Mouse (Mus musculus) layer of hippocampus, postnatal 10 days (tissue): Measurements from ENCODE around the gene Tjp3. TPM values are rescaled to one million over a fixed set of nuclear protein-coding genes. Genes with fewer than 3 reads are reported as not detected.

Experiments used
- DNase-seq, 2 experiments: peaks; one replicate each; pipeline ENCODE4 v3.0.0; 2021; ENCODE audit warnings: low spot score in 2 of 2
- long read RNA-seq: library from polyadenylated mRNA; stranded (forward); transcript quantifications from one replicate; pipeline ENCODE4 v2.0.0, GENCODE M21; 2023
- total RNA-seq, 2 experiments: library from RNA; stranded (reverse); gene quantifications; 2 replicates each; pipeline ENCODE4 v1.2.3; 2021

Tjp3 gene
- total RNA-seq, result 1 to 10 TPM; 1.4 to 2.3 TPM
- long read RNA-seq, partial matches to known transcripts, result 0 of 1 reads
- long read RNA-seq, other reads (novel, unspliced or antisense), result 1 of 1 reads

DNA sequence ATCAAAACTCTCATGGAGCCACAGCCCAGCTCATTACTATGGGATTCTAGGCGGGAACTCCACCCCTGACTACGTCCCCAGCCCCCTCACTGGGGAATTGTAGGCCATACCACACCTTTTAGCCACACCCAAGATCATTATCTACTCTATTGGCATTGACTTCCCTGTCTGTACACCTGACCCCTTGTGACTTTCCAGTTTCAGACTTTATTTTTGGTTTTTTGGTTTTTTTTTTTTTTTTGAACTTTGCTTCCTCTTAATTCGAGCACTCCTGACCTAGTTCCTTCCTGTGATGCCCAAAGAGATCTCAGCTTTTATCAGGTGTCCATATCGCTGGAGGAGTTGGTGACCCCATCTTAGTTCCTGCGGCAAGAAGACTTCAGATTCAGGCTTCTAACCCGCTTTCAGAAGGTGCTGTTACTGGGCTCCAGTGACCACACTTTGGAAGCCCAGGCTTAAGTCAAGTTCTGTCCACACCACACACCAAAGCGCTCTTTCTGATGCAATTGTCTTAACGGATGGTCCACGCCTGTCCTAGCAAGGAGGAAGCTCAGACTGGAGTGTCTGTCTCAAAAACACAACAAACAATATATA lies at the start of gene Tjp3:
Gene Tjp3 (minus strand): TSS at position 71 of the 594 bp plus-strand sequence.
- no peak for DNase-seq

GRCm38 (mm10) chr10:81340551-81341332 lies 49.4 kb upstream of the Tjp3 start:
- DNase-seq, result no peak

DNA sequence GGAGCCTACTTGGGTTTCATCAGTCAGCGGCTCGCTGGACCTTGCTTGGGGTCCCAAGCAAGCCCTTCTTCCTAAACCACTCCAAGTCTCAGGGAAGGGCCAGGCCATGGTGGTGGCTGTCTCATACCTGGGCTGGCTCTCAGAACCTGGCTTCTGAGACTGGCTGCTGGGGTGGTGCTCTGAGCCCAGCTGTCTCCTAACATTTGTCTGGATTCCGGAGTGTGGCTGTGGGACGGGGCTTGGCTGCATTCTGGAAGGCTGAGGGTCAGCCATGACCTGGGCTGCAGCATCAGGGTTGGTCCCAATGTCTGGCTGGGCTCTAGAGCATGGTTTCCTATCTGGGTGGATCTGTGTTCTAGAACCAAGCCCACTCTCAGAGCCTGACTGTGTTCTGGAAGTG lies 45.2 kb upstream of the Tjp3 start:
- DNase-seq, result no peak

GRCm38 (mm10) chr10:81335393-81336340 lies 44.3 kb upstream of the Tjp3 start:
- no peak for DNase-seq

- no peak for DNase-seq
These were observed 42.9 kb upstream of the Tjp3 start for GRCm38 (mm10) chr10:81334324-81334723.

- no peak for DNase-seq
These were observed 40.9 kb upstream of the Tjp3 start for GRCm38 (mm10) chr10:81332277-81332676.

DNA sequence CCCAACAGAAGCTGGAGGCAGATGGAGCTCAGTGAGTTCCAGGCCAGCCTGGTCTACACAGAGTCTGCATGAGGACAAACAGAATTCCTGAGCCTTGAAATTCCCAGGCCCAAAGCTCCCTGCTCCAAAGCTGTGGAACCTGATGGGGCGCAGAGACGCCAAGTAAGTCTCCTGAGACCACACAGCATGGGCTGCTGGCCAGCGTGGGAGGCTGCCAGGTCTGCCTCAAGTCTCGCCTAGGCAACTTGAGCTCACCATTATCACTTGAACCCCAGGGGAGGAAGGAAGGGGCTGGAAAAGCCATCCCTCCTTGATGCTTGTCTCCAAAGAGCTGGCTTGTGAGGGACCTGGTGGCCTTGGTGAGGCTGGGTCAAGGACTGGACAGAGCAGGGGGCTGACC lies 38.6 kb upstream of the Tjp3 start:
- DNase-seq, result no peak

GRCm38 (mm10) chr10:81329194-81329975 lies 38.0 kb upstream of the Tjp3 start:
- no peak for DNase-seq

DNA sequence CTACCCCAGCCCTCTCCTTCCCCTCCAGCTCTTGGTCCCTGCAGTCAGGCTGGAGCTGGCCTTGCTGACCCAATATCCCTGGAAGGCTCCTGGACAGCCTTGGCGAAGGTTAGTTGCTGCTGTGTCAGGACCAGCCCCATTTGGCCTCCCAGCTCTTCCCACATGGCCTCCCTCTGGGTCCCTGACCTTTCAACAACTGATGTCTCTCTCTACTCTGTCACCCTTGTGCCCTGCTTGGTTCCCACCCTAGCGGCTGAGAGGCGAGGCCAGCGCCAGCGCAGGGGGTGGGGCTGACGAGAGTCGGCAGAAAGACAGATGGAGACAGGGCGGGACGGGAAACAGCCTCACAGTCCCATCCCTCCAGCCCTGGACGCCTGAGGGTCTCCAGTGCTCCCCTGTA lies 37.0 kb upstream of the Tjp3 start, which contains the start of gene Tbxa2r:
Gene Tbxa2r (plus strand): TSS at position 346 of the 400 bp plus-strand sequence.
- no peak for DNase-seq

DNA sequence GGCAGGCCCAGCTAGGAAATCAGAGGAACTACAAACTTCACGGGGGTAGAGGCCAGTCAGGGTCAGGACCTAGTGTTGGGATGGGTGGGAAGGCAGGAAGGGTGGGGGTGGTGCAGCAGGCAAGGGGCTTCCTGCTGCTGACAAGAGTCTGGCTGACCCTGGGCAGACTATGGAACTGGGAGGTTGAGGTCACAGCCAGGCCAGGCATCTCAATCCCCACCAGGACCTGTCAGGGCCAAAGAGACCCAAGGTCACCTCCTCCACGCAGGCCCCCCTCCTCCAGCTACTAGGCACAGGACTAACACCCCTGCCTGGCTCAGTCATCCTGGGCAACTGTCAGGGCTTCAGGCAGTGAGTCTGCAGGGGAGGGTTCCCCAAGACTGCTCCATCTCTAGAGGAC lies 36.6 kb upstream of the Tjp3 start:
- no peak for DNase-seq

DNA sequence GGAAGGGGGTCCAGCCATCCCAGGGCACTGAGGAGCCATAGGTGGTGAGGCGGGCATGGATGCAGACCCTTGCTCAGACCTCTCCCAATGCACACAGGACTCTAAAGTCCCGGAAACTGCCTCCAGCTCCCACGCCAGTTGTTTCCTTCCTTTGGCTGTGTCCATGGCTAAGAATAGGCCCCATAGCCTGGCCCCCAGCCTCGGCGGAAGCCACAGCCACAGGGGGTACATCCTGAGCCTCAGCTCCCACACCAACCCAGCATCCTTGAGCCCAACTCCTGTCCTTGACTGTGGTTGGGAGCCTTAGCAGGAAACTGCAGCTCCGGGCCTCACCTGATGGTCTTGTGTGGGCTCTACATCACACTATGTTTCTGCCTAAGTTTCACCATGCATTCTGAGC lies 35.5 kb upstream of the Tjp3 start:
- DNase-seq, result no peak

DNA sequence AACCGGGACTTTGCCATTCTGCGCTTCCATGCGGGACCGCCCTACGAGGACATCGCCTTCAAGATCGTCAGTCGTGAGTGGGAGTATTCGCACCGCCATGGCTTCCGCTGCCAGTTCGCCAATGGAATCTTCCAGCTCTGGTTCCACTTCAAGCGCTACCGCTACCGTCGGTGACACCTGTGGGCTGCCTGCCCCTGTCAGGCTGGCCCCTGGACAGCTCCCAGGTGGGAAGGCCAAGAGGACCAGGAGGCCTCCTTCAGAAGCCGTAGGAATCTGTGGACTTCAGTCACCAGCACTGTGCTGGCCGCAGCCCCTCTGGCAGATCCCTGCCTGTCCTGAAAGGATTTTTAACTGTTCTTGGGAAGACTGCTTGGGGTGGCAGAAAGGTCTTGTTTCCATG lies 34.4 kb upstream of the Tjp3 start:
- no peak for DNase-seq

- DNase-seq, result no peak
These were observed 33.8 kb upstream of the Tjp3 start for GRCm38 (mm10) chr10:81325176-81325575.

DNA sequence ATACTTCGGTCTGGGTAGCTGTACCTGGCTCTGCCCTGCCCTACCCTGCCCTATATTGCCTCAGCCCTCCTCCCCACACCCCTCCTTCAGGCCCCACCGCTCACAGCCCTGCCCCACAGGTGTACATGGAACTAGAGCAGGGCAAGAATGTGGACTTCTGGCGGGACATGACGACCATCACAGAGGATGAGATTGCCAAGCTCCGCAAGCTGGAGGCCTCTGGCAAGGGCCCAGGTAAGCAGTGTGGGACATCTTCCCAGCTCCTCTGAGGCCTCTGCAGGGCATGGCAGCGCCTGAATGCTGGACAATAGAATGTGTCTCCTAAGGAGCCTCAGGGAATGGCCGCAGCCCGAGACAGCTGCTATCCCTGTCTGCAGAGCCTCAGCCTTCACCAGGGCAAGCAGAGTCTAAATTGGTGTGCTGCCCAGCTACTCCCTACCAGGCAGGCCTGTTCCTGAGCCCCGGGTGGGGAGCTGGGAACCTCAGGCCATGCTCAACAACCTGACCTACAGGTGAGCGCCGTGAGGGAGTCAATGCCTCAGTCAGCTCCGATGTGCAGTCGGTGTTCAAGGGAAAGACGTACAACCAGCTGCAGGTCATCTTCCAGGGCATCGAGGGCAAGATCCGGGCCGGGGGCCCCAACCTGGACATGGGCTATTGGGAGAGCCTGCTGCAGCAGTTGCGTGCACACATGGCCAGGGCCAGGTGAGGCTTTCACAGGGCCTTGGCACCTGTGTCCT lies 32.6 kb upstream of the Tjp3 start:
- DNase-seq, result no peak

DNA sequence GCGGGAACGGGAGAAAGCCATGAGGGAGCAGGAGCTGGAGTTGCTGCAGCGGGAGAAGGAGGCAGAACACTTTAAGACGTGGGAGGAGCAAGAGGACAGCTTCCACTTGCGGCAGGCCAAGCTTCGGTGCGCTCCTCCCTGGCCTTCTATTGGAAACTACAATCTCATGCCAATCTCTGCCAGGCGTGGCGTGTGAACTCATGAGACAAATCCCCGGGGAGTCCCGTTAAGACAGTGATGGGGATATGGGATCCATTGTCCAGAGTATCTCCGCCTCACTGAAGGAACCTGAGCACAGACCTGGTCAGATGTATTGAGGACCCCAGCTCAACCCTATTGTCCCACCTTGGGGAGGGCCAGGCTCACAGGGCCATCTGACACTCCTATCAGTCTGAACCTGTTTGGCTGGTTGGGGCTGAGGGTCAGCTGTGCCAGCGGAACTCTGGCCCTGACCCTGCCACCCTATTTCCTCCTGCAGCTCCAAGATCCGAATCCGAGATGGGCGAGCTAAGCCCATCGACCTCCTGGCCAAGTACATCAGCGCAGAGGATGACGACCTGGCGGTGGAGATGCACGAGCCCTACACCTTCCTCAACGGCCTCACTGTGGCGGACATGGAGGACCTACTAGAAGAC lies 31.9 kb upstream of the Tjp3 start:
- no peak for DNase-seq

DNA sequence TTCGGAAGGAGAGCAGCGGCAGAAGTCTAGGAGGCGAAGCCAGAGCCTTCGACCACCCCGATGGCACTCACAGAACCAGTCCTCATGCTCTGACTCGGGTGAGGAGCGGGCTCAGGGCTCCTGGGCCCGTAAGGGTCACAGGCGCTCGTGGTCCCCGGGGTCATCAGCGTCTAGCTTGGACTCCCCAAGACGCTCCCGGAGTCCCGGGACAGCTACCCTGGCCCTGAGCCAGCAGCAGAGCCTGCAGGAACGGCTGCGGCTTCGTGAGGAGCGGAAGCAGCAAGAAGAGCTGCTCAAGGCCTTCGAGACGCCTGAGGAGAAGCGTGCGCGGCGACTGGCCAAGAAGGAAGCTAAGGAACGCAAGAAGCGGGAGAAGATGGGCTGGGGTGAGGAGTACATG lies 31.1 kb upstream of the Tjp3 start:
- no peak for DNase-seq

- DNase-seq, result no peak
These were observed 30.1 kb upstream of the Tjp3 start for GRCm38 (mm10) chr10:81321436-81321835.

DNA sequence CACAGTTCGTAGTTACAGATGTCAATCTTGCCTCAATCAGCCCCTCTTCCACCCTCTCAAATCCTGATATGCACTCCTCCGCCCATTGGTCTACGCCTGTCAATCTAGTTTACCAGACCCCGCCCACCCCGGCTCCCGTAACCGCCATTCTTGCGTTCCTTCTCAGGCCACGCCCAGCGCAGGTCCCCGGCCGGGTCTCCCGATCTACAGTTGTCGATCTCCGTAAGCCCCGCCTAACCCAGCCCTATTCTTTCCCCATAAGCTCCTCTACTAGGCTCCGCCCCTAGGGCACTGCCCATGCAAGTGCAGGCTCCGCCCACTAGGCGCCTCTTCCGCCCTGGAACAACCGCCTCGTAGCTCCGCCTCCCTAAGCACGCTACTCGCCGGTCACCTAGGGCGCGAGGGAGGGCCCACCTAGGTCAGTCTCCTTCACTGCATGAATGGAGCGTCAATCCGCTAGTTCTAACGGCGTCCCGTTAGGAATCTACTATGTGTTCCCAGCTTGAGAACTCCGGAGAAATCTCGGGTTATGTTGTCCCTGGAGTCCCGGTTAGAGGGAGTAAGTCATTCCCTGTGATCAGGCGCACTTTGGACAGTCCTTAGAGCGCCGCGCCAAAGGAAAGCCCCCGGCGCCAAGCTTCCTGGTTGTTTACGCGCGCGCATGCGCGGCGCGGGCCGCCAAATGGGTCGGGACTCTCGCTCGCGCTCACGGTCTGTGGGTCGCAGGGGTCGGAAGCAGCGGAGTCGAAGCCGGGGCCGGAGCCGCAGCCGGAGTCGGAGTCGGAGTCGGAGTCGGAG lies 29.4 kb upstream of the Tjp3 start, which contains the start of gene Cactin:
Gene Cactin (plus strand): TSS at position 554 of the 798 bp plus-strand sequence.
- DNase-seq, result peak; percentile 98 to 99
